ENCODE assay signal across 7 mouse cellular contexts in the genomic region with DNA sequence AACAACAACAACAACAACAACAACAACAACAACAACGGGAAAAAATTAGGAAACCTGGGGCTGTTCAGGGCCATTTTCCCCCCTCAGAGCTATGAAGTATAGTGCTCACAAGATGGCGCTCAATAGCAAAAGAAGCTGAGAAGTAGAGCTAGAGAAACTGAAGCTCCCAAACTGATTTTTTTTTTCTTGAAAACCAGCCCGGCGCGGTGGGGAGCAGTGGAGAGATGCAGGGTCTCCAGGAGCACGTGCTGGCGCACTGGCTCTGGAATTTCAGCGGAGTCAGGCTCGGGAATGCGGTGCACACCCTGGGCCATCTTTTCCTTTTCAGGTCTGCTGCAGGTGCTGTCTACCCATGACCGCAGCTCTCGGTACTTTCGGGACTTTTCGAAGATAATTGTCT.
DNase-seq lines count a peak whose midpoint lies in the region; ATAC-seq and TF ChIP-seq lines count a peak whose summit lies in the region.

No protein-coding gene starts in this region.

- H3K4me1 ChIP-seq in MEL (ENCODE audit: control insufficient read depth in 1 of 2, insufficient read depth in 2 of 2, low read length in 2 of 2) = no peaks in the 10 kb centered on the region
- H3K4me1 ChIP-seq in forebrain, embryonic 11.5 days (replicated peaks; ENCODE audit: control insufficient read depth, insufficient read depth, low read length) = no peaks in the 10 kb centered on the region
- 0 out of 2 replicates have a peak, but pooled peaks cover 5% of the 10 kb centered on the region for H3K4me1 ChIP-seq in hindbrain, embryonic 13.5 days (replicated peaks)

- no peaks in the 10 kb centered on the region for H3K79me2 ChIP-seq in MEL (ENCODE audit: control insufficient read depth, insufficient read depth, low read length, poor library complexity)

- peak overlapping the region; percentile 60 for H3K9ac ChIP-seq in MEL (ENCODE audit: control insufficient read depth, low read depth, low read length, poor library complexity, severe bottlenecking)
- no peak overlapping the region for H3K9ac ChIP-seq in forebrain, embryonic 11.5 days (ENCODE audit: low read length)
- no peak overlapping the region; the same call in 1 of the 2 replicates for H3K9ac ChIP-seq in hindbrain, embryonic 13.5 days

- TF ChIP-seq POLR2A in MEL (IDR thresholded peaks at IDR 0.05; ENCODE audit: control insufficient read depth in 1 of 2, insufficient read depth in 1 of 2, low read depth in 1 of 2, low read length in 2 of 2, poor library complexity in 1 of 2) = no peak

- peak; percentile 81 for ATAC-seq in forebrain, embryonic 11.5 days (replicated peaks; ENCODE audit: low FRiP score)
- ATAC-seq in hindbrain, embryonic 13.5 days (ENCODE audit: low FRiP score) = peak; percentile 68

- H3K27ac ChIP-seq in MEL (ENCODE audit: control insufficient read depth, low read depth, low read length) = no peak overlapping the region
- H3K27ac ChIP-seq in forebrain, embryonic 11.5 days (ENCODE audit: low read depth, low read length) = no peak overlapping the region
- no peak overlapping the region for H3K27ac ChIP-seq in hindbrain, embryonic 13.5 days

- no peak for TF ChIP-seq EP300 in MEL (IDR thresholded peaks at IDR 0.05; ENCODE audit: low read depth in 1 of 2, low read length in 2 of 2)

- peak overlapping the region; percentile 39; the same call in 1 of the 2 replicates for H3K4me2 ChIP-seq in forebrain, embryonic 11.5 days (ENCODE audit: low read depth, low read length, severe bottlenecking)
- peak overlapping the region; percentile 51 for H3K4me2 ChIP-seq in hindbrain, embryonic 13.5 days

- peak; percentile 69 for TF ChIP-seq RAD21 in MEL (IDR thresholded peaks at IDR 0.05; ENCODE audit: low read depth, low read length)

- peak overlapping the region; percentile 22 to 37; a peak in 3 of 4 replicates for H3K4me3 ChIP-seq in MEL (ENCODE audit: control insufficient read depth in 1 of 2, insufficient read depth in 1 of 2, low read depth in 2 of 2, low read length in 2 of 2)
- no peak overlapping the region for H3K4me3 ChIP-seq in forebrain, embryonic 11.5 days (ENCODE audit: low read depth, low read length)
- peak overlapping the region; percentile 15; the same call in 1 of the 2 replicates for H3K4me3 ChIP-seq in hindbrain, embryonic 13.5 days

- H3K27me3 ChIP-seq in MEL (ENCODE audit: control insufficient read depth in 1 of 2, insufficient read depth in 2 of 2, low read length in 2 of 2) = no peaks in the 10 kb centered on the region
- no peaks in the 10 kb centered on the region for H3K27me3 ChIP-seq in forebrain, embryonic 11.5 days (ENCODE audit: control insufficient read depth, insufficient read depth, low read length)
- peaks cover 8% of the 10 kb centered on the region; the same call in 1 of the 2 replicates for H3K27me3 ChIP-seq in hindbrain, embryonic 13.5 days

- peaks cover 0 to 4% of the 10 kb centered on the region in 2 experiments; a peak in 1 of 4 replicates for H3K36me3 ChIP-seq in MEL (ENCODE audit: control insufficient read depth in 1 of 2, insufficient read depth in 2 of 2, low read length in 2 of 2)
- no peaks in the 10 kb centered on the region for H3K36me3 ChIP-seq in forebrain, embryonic 11.5 days (ENCODE audit: control insufficient read depth, insufficient read depth, low read length)
- H3K36me3 ChIP-seq in hindbrain, embryonic 13.5 days = no peaks in the 10 kb centered on the region

- peak in 2 of 3 experiments; percentile 40 to 61; a peak in 3 of 6 replicates for TF ChIP-seq CTCF in MEL (IDR thresholded peaks at IDR 0.05 in 2 of 3, conservative IDR thresholded peaks at IDR 0.05 in 1 of 3; ENCODE audit: control insufficient read depth in 1 of 3, insufficient read depth in 1 of 3, low read depth in 2 of 3, low read length in 3 of 3, poor library complexity in 1 of 3, severe bottlenecking in 1 of 3)

- no peaks in the 10 kb centered on the region for H3K9me3 ChIP-seq in MEL (replicated peaks; ENCODE audit: insufficient read depth, low read length)
- H3K9me3 ChIP-seq in forebrain, embryonic 11.5 days (ENCODE audit: control insufficient read depth, low read length) = no peaks in the 10 kb centered on the region
- H3K9me3 ChIP-seq in hindbrain, embryonic 13.5 days = no peaks in the 10 kb centered on the region

- peak; percentile 59 for DNase-seq in MEL (ENCODE audit: low read depth, low spot score)
- peak; percentile 6 to 42 for DNase-seq in adrenal gland, postnatal 36 days
- DNase-seq in forebrain, embryonic 11.5 days (ENCODE audit: low spot score) = peak; percentile 76
- peak; percentile 26 for DNase-seq in layer of hippocampus, adult 9-11 months
- DNase-seq in lung, postnatal 10 days = peak; percentile 53
- DNase-seq in right cerebral cortex, postnatal 10 days (ENCODE audit: low spot score in 2 of 2) = peak; percentile 74

- 22% methylated on average over 14 of the region's 14 CpGs for WGBS in forebrain, embryonic 11.5 days
- WGBS in hindbrain, embryonic 13.5 days = 23% methylated on average over 14 of the region's 14 CpGs

TF ChIP-seq in MEL, 35 proteins besides CTCF, POLR2A, EP300 and RAD21:
- TF ChIP-seq SMC3 (IDR thresholded peaks at IDR 0.05; ENCODE audit: low read depth, low read length) (peak; percentile 61), ZC3H11A (IDR thresholded peaks at IDR 0.05; ENCODE audit: low read depth, low read length) (peak; percentile 43), ZNF384 (IDR thresholded peaks at IDR 0.05; ENCODE audit: low read depth, low read length) (peak; percentile 92), MAX (IDR thresholded peaks at IDR 0.05; ENCODE audit: low read length) (no peak), E2F4 (IDR thresholded peaks at IDR 0.05; ENCODE audit: borderline replicate concordance, low read depth, low read length) (no peak)

Comparison
In these comparisons a context has a peak if more than half of its experiments do, and no peak if none do; other contexts are left out.
1. DNase-seq: peak in every context shown above with its lines; median percentile 76 in forebrain, embryonic 11.5 days; 74 in right cerebral cortex, postnatal 10 days; 59 in MEL; 53 in lung, postnatal 10 days; 26 in layer of hippocampus, adult 9-11 months; 24 in adrenal gland, postnatal 36 days.